11 mouse cellular contexts compared by ENCODE assay signal in genomic region chr8:8653906-8654489, GRCm38 (mm10). TPM values are rescaled to one million over a fixed set of nuclear protein-coding genes. Genes with fewer than 3 reads are reported as not detected.
A peak's percentile ranks its signal among the peaks of the same experiment; 100 is the strongest.
DNase-seq lines count a peak whose midpoint lies in the region; ATAC-seq and TF ChIP-seq lines count a peak whose summit lies in the region.
"Had no signal": no experiment of that assay in that cellular context is flagged by ENCODE, and none has a peak within 500 bp of the region (broad histone marks: within the 10 kb centered on the region; RNA-seq: fewer than 3 reads in every experiment).

No protein-coding gene starts in this region.

- no peak overlapping the region for H3K9ac ChIP-seq in heart, embryonic 15.5 days
- H3K9ac ChIP-seq in heart, embryonic 11.5 days (ENCODE audit: low read depth, low read length), result no peak overlapping the region
- peak overlapping the region; percentile 87 for H3K9ac ChIP-seq in forebrain, postnatal 0 days
- no peak overlapping the region; the same call in 1 of the 2 replicates for H3K9ac ChIP-seq in midbrain, embryonic 12.5 days (replicated peaks)
- H3K9ac ChIP-seq in liver, embryonic 12.5 days, result no peak overlapping the region

- no peaks in the 10 kb centered on the region for H3K36me3 ChIP-seq in heart, embryonic 15.5 days
- H3K36me3 ChIP-seq in heart, embryonic 11.5 days (ENCODE audit: control insufficient read depth, insufficient read depth, low read length), result no peaks in the 10 kb centered on the region
- H3K36me3 ChIP-seq in forebrain, postnatal 0 days (ENCODE audit: insufficient read depth), result 0 out of 2 replicates have a peak, but pooled peaks cover 2% of the 10 kb centered on the region
- no peaks in the 10 kb centered on the region for H3K36me3 ChIP-seq in midbrain, embryonic 12.5 days
- H3K36me3 ChIP-seq in liver, embryonic 12.5 days, result no peaks in the 10 kb centered on the region

- WGBS in heart, embryonic 15.5 days, result 57% methylated on average over 12 of the region's 12 CpGs
- 66% methylated on average over 12 of the region's 12 CpGs for WGBS in heart, embryonic 11.5 days (ENCODE audit: insufficient replicate concordance)
- WGBS in forebrain, postnatal 0 days, result 10% methylated on average over 12 of the region's 12 CpGs
- WGBS in midbrain, embryonic 12.5 days, result 26% methylated on average over 12 of the region's 12 CpGs
- WGBS in liver, embryonic 12.5 days (ENCODE audit: insufficient replicate concordance), result 54% methylated on average over 12 of the region's 12 CpGs

- ATAC-seq in heart, embryonic 15.5 days (replicated peaks; ENCODE audit: insufficient number of reproducible peaks, insufficient read depth, low FRiP score, low read depth), result no peak
- no peak for ATAC-seq in heart, embryonic 11.5 days (replicated peaks; ENCODE audit: insufficient number of reproducible peaks, low FRiP score, low TSS enrichment)
- no peak for ATAC-seq in forebrain, postnatal 0 days
- no peak for ATAC-seq in midbrain, embryonic 12.5 days (ENCODE audit: low FRiP score, low read depth)
- ATAC-seq in liver, embryonic 12.5 days, result no peak

- H3K27ac ChIP-seq in heart, embryonic 15.5 days, result no peak overlapping the region
- no peak overlapping the region for H3K27ac ChIP-seq in heart, embryonic 11.5 days (ENCODE audit: low read depth, low read length)
- peak overlapping the region; percentile 72 for H3K27ac ChIP-seq in forebrain, postnatal 0 days (ENCODE audit: low read depth, low read length)
- H3K27ac ChIP-seq in midbrain, embryonic 12.5 days (replicated peaks), result no peak overlapping the region
- no peak overlapping the region for H3K27ac ChIP-seq in liver, embryonic 12.5 days

- no peaks in the 10 kb centered on the region for H3K27me3 ChIP-seq in heart, embryonic 15.5 days
- H3K27me3 ChIP-seq in heart, embryonic 11.5 days (ENCODE audit: control insufficient read depth, insufficient read depth, low read length), result no peaks in the 10 kb centered on the region
- no peaks in the 10 kb centered on the region for H3K27me3 ChIP-seq in forebrain, postnatal 0 days (ENCODE audit: insufficient read depth, low read length)
- peaks cover 78% of the 10 kb centered on the region for H3K27me3 ChIP-seq in midbrain, embryonic 12.5 days
- peaks cover 24% of the 10 kb centered on the region for H3K27me3 ChIP-seq in liver, embryonic 12.5 days (replicated peaks)

- peaks cover 44% of the 10 kb centered on the region for H3K4me1 ChIP-seq in heart, embryonic 15.5 days (replicated peaks)
- peaks cover 48% of the 10 kb centered on the region for H3K4me1 ChIP-seq in heart, embryonic 11.5 days (ENCODE audit: control insufficient read depth, insufficient read depth, low read length)
- H3K4me1 ChIP-seq in forebrain, postnatal 0 days (ENCODE audit: insufficient read depth), result peaks cover 54% of the 10 kb centered on the region
- H3K4me1 ChIP-seq in midbrain, embryonic 12.5 days, result peaks cover 85% of the 10 kb centered on the region
- H3K4me1 ChIP-seq in liver, embryonic 12.5 days, result peaks cover 4% of the 10 kb centered on the region

- DNase-seq in embryo, embryonic 10 days (ENCODE audit: low spot score), result peak; percentile 61
- DNase-seq in forebrain, postnatal 0 days, result peak; percentile 47
- DNase-seq in cerebellum, adult 11-12 months, result no peak
- DNase-seq in kidney, adult 11 months, result no peak
- DNase-seq: cerebellum, adult 18-20 months; gastrocnemius, postnatal 14 days had no signal

- no peak for TF ChIP-seq CTCF in forebrain, postnatal 0 days (IDR thresholded peaks at IDR 0.05; ENCODE audit: low read depth)

- peak overlapping the region; percentile 93; the same call in 1 of the 2 replicates for H3K4me2 ChIP-seq in heart, embryonic 15.5 days
- no peak overlapping the region for H3K4me2 ChIP-seq in heart, embryonic 11.5 days
- H3K4me2 ChIP-seq in forebrain, postnatal 0 days (ENCODE audit: low read depth), result peak overlapping the region; percentile 82
- H3K4me2 ChIP-seq in midbrain, embryonic 12.5 days (replicated peaks), result peak overlapping the region; percentile 91
- no peak overlapping the region for H3K4me2 ChIP-seq in liver, embryonic 12.5 days

- H3K9me3 ChIP-seq in heart, embryonic 15.5 days (replicated peaks), result no peaks in the 10 kb centered on the region
- no peaks in the 10 kb centered on the region for H3K9me3 ChIP-seq in heart, embryonic 11.5 days (replicated peaks; ENCODE audit: control insufficient read depth, low read length)
- no peaks in the 10 kb centered on the region for H3K9me3 ChIP-seq in forebrain, postnatal 0 days (ENCODE audit: low read length)
- no peaks in the 10 kb centered on the region for H3K9me3 ChIP-seq in midbrain, embryonic 12.5 days
- H3K9me3 ChIP-seq in liver, embryonic 12.5 days (replicated peaks), result no peaks in the 10 kb centered on the region

- H3K4me3 ChIP-seq in heart, embryonic 15.5 days, result no peak overlapping the region
- no peak overlapping the region for H3K4me3 ChIP-seq in heart, embryonic 11.5 days (ENCODE audit: low read depth, low read length)
- H3K4me3 ChIP-seq in forebrain, postnatal 0 days (ENCODE audit: low read depth, low read length), result peak overlapping the region; percentile 93
- H3K4me3 ChIP-seq in midbrain, embryonic 12.5 days, result no peak overlapping the region
- H3K4me3 ChIP-seq in liver, embryonic 12.5 days, result no peak overlapping the region
- H3K4me3 ChIP-seq: myocyte had no signal

RNA-seq across cellular contexts. Expression of gene Efnb2, which starts 7.0 kb away (rescaled TPM):
- polyA plus RNA-seq in heart, embryonic 15.5 days (2015; fragmentation: Nextera tagmentation; extraction: Ambion mirVana), result 11.4 and 15.8 TPM in 2 replicates
- polyA plus RNA-seq in heart, embryonic 11.5 days (2014; fragmentation: Nextera tagmentation; extraction: Ambion mirVana), result 18.5 and 19.1 TPM in 2 replicates
- 50.9 and 53.5 TPM in 2 replicates for total RNA-seq in forebrain, postnatal 0 days (2014; rRNA removed)
- polyA plus RNA-seq in forebrain, postnatal 0 days (2015; fragmentation: Nextera tagmentation; extraction: Ambion mirVana), result 29.5 and 29.6 TPM in 2 replicates
- polyA plus RNA-seq in midbrain, embryonic 12.5 days (2016; fragmentation: Nextera tagmentation; extraction: Ambion mirVana), result 26.7 and 30.9 TPM in 2 replicates
- 2.8 and 3.3 TPM in 2 replicates for polyA plus RNA-seq in liver, embryonic 12.5 days (2016; fragmentation: Nextera tagmentation; extraction: Ambion mirVana)

RNA-seq across cellular contexts. Expression of gene Arglu1, which starts 36.3 kb away (rescaled TPM):
- polyA plus RNA-seq in heart, embryonic 15.5 days (2015; fragmentation: Nextera tagmentation; extraction: Ambion mirVana), result 79.4 and 85.1 TPM in 2 replicates
- polyA plus RNA-seq in heart, embryonic 11.5 days (2014; fragmentation: Nextera tagmentation; extraction: Ambion mirVana), result 78.4 and 85.9 TPM in 2 replicates
- total RNA-seq in forebrain, postnatal 0 days (2014; rRNA removed), result 115 and 154 TPM in 2 replicates
- 101 and 143 TPM in 2 replicates for polyA plus RNA-seq in forebrain, postnatal 0 days (2015; fragmentation: Nextera tagmentation; extraction: Ambion mirVana)
- polyA plus RNA-seq in midbrain, embryonic 12.5 days (2016; fragmentation: Nextera tagmentation; extraction: Ambion mirVana), result 201 and 221 TPM in 2 replicates
- polyA plus RNA-seq in liver, embryonic 12.5 days (2016; fragmentation: Nextera tagmentation; extraction: Ambion mirVana), result 75.4 and 79.5 TPM in 2 replicates

Comparison
In these comparisons a context has a peak if more than half of its experiments do, and no peak if none do; other contexts are left out.
1. H3K4me2 ChIP-seq: peak in heart, embryonic 15.5 days (single experiment), forebrain, postnatal 0 days (single experiment) and midbrain, embryonic 12.5 days (single experiment); none in heart, embryonic 11.5 days (single experiment) and liver, embryonic 12.5 days (single experiment).
2. DNase-seq: peak in embryo, embryonic 10 days (single experiment) and forebrain, postnatal 0 days (single experiment); none in cerebellum, adult 11-12 months (single experiment) and kidney, adult 11 months (single experiment).